ENCODE assay signal across 11 mouse cellular contexts in the genomic region with DNA sequence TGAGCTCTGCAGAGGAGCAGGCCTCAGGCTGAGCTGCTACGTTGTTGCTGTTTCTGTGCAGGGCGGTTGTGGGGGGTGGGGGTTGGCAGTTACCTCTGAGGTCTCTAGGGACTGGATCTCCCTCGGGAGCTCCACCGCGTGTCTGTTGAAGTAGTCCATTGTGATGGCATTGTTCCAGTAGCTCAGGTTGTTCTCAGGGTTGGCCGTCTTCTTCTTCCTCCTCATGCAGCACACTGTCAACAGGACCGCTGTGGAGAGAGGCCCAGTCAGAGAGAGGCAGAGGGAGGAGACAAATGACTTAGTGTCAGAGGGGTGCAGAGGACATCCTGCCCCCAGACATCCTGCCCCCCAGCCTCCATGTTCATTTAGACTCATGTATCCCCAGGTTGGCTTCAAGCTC. TPM values are rescaled to one million over a fixed set of nuclear protein-coding genes. Genes with fewer than 3 reads are reported as not detected.
DNase-seq lines count a peak whose midpoint lies in the region; ATAC-seq and TF ChIP-seq lines count a peak whose summit lies in the region.
"Had no signal": no experiment of that assay in that cellular context is flagged by ENCODE, and none has a peak within 500 bp of the region (broad histone marks: within the 10 kb centered on the region; RNA-seq: fewer than 3 reads in every experiment).

No protein-coding gene starts in this region.

- H3K9me3 ChIP-seq in heart, embryonic 14.5 days (ENCODE audit: control insufficient read depth, low read length) = no peaks in the 10 kb centered on the region
- no peaks in the 10 kb centered on the region for H3K9me3 ChIP-seq in stomach, embryonic 15.5 days
- H3K9me3 ChIP-seq in stomach, postnatal 0 days (ENCODE audit: control insufficient read depth, low read length) = no peaks in the 10 kb centered on the region
- H3K9me3 ChIP-seq: intestine, embryonic 15.5 days; limb, embryonic 13.5 days had no signal

- H3K4me3 ChIP-seq in heart, embryonic 14.5 days (ENCODE audit: control insufficient read depth in 1 of 2, insufficient read depth in 1 of 2, low read depth in 1 of 2, low read length in 2 of 2) = no peak overlapping the region
- no peak overlapping the region for H3K4me3 ChIP-seq in stomach, embryonic 15.5 days (replicated peaks)
- no peak overlapping the region for H3K4me3 ChIP-seq in stomach, postnatal 0 days (ENCODE audit: low read depth, low read length)
- H3K4me3 ChIP-seq in spleen, adult 2 months (ENCODE audit: extremely low read depth, insufficient read depth, insufficient read length) = peak overlapping the region; percentile 48; the same call in 1 of the 2 replicates
- H3K4me3 ChIP-seq: intestine, embryonic 15.5 days; limb, embryonic 13.5 days had no signal

- TF ChIP-seq CTCF in stomach, postnatal 0 days (IDR thresholded peaks at IDR 0.05; ENCODE audit: low read depth) = no peak
- no peak for TF ChIP-seq CTCF in spleen, adult 2 months (IDR thresholded peaks at IDR 0.05; ENCODE audit: extremely low read depth, insufficient read depth, insufficient read length, insufficient replicate concordance)

- DNase-seq in heart, adult 18-20 months = no peak
- DNase-seq in stomach, postnatal 0 days (ENCODE audit: low spot score) = no peak
- peak; percentile 68 to 77 for DNase-seq in spleen, adult 2 months (ENCODE audit: low read depth in 1 of 2, low spot score in 2 of 2)
- DNase-seq in thymus, postnatal 36 days = peak; percentile 54 to 62
- DNase-seq in heart, postnatal 14 days = no peak
- DNase-seq in layer of hippocampus, adult 9-10 months (ENCODE audit: low spot score) = no peak

- peak; percentile 31; the same call in 1 of the 2 replicates for TF ChIP-seq POLR2A in spleen, adult 2 months (IDR thresholded peaks at IDR 0.05; ENCODE audit: low read depth, low read length)

- TF ChIP-seq EP300 in stomach, postnatal 0 days (optimal IDR thresholded peaks at IDR 0.05) = no peak

- no peak for ATAC-seq in heart, embryonic 14.5 days (ENCODE audit: insufficient number of reproducible peaks, insufficient read depth, low FRiP score, low read depth)
- ATAC-seq in stomach, embryonic 15.5 days (ENCODE audit: insufficient read depth, low FRiP score, low read depth) = 0 out of 2 replicates have a peak, but pooled peaks have one; percentile 14
- no peak for ATAC-seq in stomach, postnatal 0 days (ENCODE audit: low FRiP score, low TSS enrichment)
- ATAC-seq: intestine, embryonic 15.5 days had no signal

- H3K4me1 ChIP-seq in heart, embryonic 14.5 days (ENCODE audit: control insufficient read depth in 2 of 2, insufficient read depth in 2 of 2, low read length in 2 of 2) = peaks cover 47 to 65% of the 10 kb centered on the region in 2 experiments
- H3K4me1 ChIP-seq in stomach, embryonic 15.5 days = no peaks in the 10 kb centered on the region
- H3K4me1 ChIP-seq in stomach, postnatal 0 days (replicated peaks; ENCODE audit: control insufficient read depth, insufficient read depth) = no peaks in the 10 kb centered on the region
- H3K4me1 ChIP-seq in spleen, adult 2 months (ENCODE audit: control insufficient read depth, insufficient read depth, insufficient read length) = peaks cover 17% of the 10 kb centered on the region; the same call in 1 of the 2 replicates

- H3K36me3 ChIP-seq in heart, embryonic 14.5 days (ENCODE audit: control insufficient read depth, insufficient read depth, low read length) = 0 out of 2 replicates have a peak, but pooled peaks cover 11% of the 10 kb centered on the region
- H3K36me3 ChIP-seq in stomach, embryonic 15.5 days = no peaks in the 10 kb centered on the region
- H3K36me3 ChIP-seq in stomach, postnatal 0 days (ENCODE audit: control insufficient read depth, insufficient read depth, low read length) = no peaks in the 10 kb centered on the region
- H3K36me3 ChIP-seq in spleen, adult 2 months (ENCODE audit: control insufficient read depth, insufficient read depth, low read length) = no peaks in the 10 kb centered on the region
- H3K36me3 ChIP-seq: intestine, embryonic 15.5 days; limb, embryonic 13.5 days had no signal

- peak overlapping the region; percentile 31; the same call in 1 of the 2 replicates for H3K9ac ChIP-seq in heart, embryonic 14.5 days (ENCODE audit: low read length)
- no peak overlapping the region for H3K9ac ChIP-seq in stomach, embryonic 15.5 days
- H3K9ac ChIP-seq in stomach, postnatal 0 days (ENCODE audit: low read length) = no peak overlapping the region
- H3K9ac ChIP-seq: intestine, embryonic 15.5 days; limb, embryonic 13.5 days had no signal

- intact Hi-C loops in heart, postnatal 14 days (cut with DNase I) = no loop called here

- H3K27ac ChIP-seq in heart, embryonic 14.5 days (replicated peaks in 1 of 2; ENCODE audit: control insufficient read depth in 1 of 2, insufficient read depth in 1 of 2, low read depth in 2 of 2, low read length in 2 of 2) = no peak overlapping the region
- no peak overlapping the region for H3K27ac ChIP-seq in stomach, embryonic 15.5 days
- no peak overlapping the region for H3K27ac ChIP-seq in stomach, postnatal 0 days (replicated peaks)
- H3K27ac ChIP-seq in spleen, adult 2 months (ENCODE audit: insufficient read depth, low read length) = peak overlapping the region; percentile 66
- H3K27ac ChIP-seq: intestine, embryonic 15.5 days; limb, embryonic 13.5 days; macrophage had no signal

- no peak overlapping the region for H3K4me2 ChIP-seq in heart, embryonic 14.5 days (ENCODE audit: low read length)
- no peak overlapping the region for H3K4me2 ChIP-seq in stomach, embryonic 15.5 days
- H3K4me2 ChIP-seq in stomach, postnatal 0 days (replicated peaks; ENCODE audit: low read depth) = no peak overlapping the region
- H3K4me2 ChIP-seq: intestine, embryonic 15.5 days; limb, embryonic 13.5 days had no signal

- no peaks in the 10 kb centered on the region for H3K27me3 ChIP-seq in heart, embryonic 14.5 days (ENCODE audit: control insufficient read depth, insufficient read depth, low read length)
- H3K27me3 ChIP-seq in stomach, embryonic 15.5 days (replicated peaks) = no peaks in the 10 kb centered on the region
- no peaks in the 10 kb centered on the region for H3K27me3 ChIP-seq in stomach, postnatal 0 days (ENCODE audit: control insufficient read depth, insufficient read depth, low read length)
- no peaks in the 10 kb centered on the region for H3K27me3 ChIP-seq in spleen, adult 2 months (ENCODE audit: control insufficient read depth, insufficient read depth, low read length)
- H3K27me3 ChIP-seq: intestine, embryonic 15.5 days had no signal

- 40% methylated on average over 7 of the region's 7 CpGs for WGBS in heart, embryonic 14.5 days
- 51% methylated on average over 6 of the region's 7 CpGs for WGBS in stomach, embryonic 15.5 days
- 49% methylated on average over 6 of the region's 7 CpGs for WGBS in stomach, postnatal 0 days
- 8% methylated on average over 7 of the region's 7 CpGs for WGBS in spleen, adult 2 months

RNA-seq across cellular contexts. Expression of a gene that starts 8.9 kb away (rescaled TPM):
- polyA plus RNA-seq in heart, embryonic 14.5 days (2014; fragmentation: Nextera tagmentation; extraction: Ambion mirVana) = 0.70 and 1.3 TPM in 2 replicates
- total RNA-seq in heart, adult 18-20 months (2021) = 1 to 10 TPM in 1 of 2 experiments, under 1 TPM in 1; 0.84 to 1.2 TPM
- 0.53 and 0.71 TPM in 2 replicates for polyA plus RNA-seq in stomach, embryonic 15.5 days (2015; fragmentation: Nextera tagmentation; extraction: Ambion mirVana)
- polyA plus RNA-seq in stomach, postnatal 0 days (2015; fragmentation: Nextera tagmentation; extraction: Ambion mirVana) = 0.28 and 0.40 TPM in 2 replicates
- polyA plus RNA-seq in spleen, adult 2 months (2012; rRNA removed) = 6.9 and 8.9 TPM in 2 replicates
- under 1 TPM in 1 of 2 experiments, not detected in 1; 0.65 TPM for total RNA-seq in heart, postnatal 14 days (2021)
- polyA plus RNA-seq: macrophage had no signal

Comparison
In these comparisons a context has a peak if more than half of its experiments do, and no peak if none do; other contexts are left out.
1. DNase-seq: peak in spleen, adult 2 months (2 of 2) and thymus, postnatal 36 days (2 of 2); none in heart, adult 18-20 months (0 of 2), stomach, postnatal 0 days (single experiment), heart, postnatal 14 days (0 of 2) and layer of hippocampus, adult 9-10 months (single experiment).